Mouse (Mus musculus) CD8-positive naive resting alpha-beta T cell, adult 57 days (primary cell): ENCODE data around the gene Cdadc1. TPM values are rescaled to one million over a fixed set of nuclear protein-coding genes. Genes with fewer than 3 reads are reported as not detected.

ENCODE experiments used
- total RNA-seq: library from RNA; stranded (reverse); gene quantifications from one replicate; pipeline ENCODE4 v1.2.4, GENCODE M21; 2023

Gene Cdadc1
- 34.7 TPM for total RNA-seq

GRCm38 (mm10) chr14:59597398-59598259 is at the start of gene Cdadc1:
Gene Cdadc1 (minus strand): TSS chr14:59597959.

GRCm38 (mm10) chr14:59625158-59625805 is 27.5 kb upstream of the Cdadc1 start, which contains the start of gene Shisa2:
Gene Shisa2 (plus strand): TSS chr14:59625308.

Other genes starting within 250 kb of the Cdadc1 start
- 11.1 TPM for gene Phf11d, start 232.5 kb downstream of the Cdadc1 start, total RNA-seq
- gene Phf11c, start 202.6 kb downstream of the Cdadc1 start, total RNA-seq: 15.4 TPM
- gene Setdb2, start 157.1 kb downstream of the Cdadc1 start, total RNA-seq: 50.1 TPM
- 30.1 TPM for gene Cab39l, start 157.0 kb downstream of the Cdadc1 start, total RNA-seq
- gene Shisa2, start 27.3 kb upstream of the Cdadc1 start, total RNA-seq: not detected